Mouse (Mus musculus) lung, embryonic 16.5 days (tissue): ENCODE results near the gene Chil3. TPM values are rescaled to one million over a fixed set of nuclear protein-coding genes. Genes with fewer than 3 reads are reported as not detected.
"Not testable (repeated sequence)": the region's sequence is repeated elsewhere in the genome, so short reads cannot be mapped to it uniquely, and the experiment has no call there.

Experiments used
- ATAC-seq: fragments of 200-750 bp; cut with Nextera tagmentation; 2 replicates; pipeline ENCODE4 v1.8.0; 2017; ENCODE audit warnings: low read depth, mild to moderate bottlenecking, moderate library complexity
- H3K27ac ChIP-seq: fragments of 300-500 bp; sonication (generic); 2 replicates; pipeline ENCODE4 v1.5.1; 2014; ENCODE audit warnings: mild to moderate bottlenecking, control low read depth, low read length
- H3K27me3 ChIP-seq: fragments of 300-500 bp; sonication (generic); 2 replicates; pipeline ENCODE4 v1.6.1; 2014; ENCODE audit warnings: low read depth, low read length, mixed read lengths; ENCODE audit not compliant: control insufficient read depth, insufficient read depth
- H3K36me3 ChIP-seq: fragments of 300-500 bp; sonication (generic); 2 replicates; pipeline ENCODE4 v1.6.1; 2014; ENCODE audit warnings: low read length; ENCODE audit not compliant: control insufficient read depth, insufficient read depth
- H3K4me1 ChIP-seq: fragments of 300-500 bp; sonication (generic); replicated peaks from 2 replicates; pipeline ENCODE4 v1.6.1; 2014; ENCODE audit warnings: low read length, mixed read lengths; ENCODE audit not compliant: control insufficient read depth, insufficient read depth
- H3K4me2 ChIP-seq: fragments of 300-500 bp; sonication (generic); 2 replicates; pipeline ENCODE4 v1.6.1; 2014; ENCODE audit warnings: low read depth, low read length, control low read depth
- H3K4me3 ChIP-seq: fragments of 300-500 bp; sonication (generic); 2 replicates; pipeline ENCODE4 v1.5.1; 2014; ENCODE audit warnings: mild to moderate bottlenecking, low read length, control low read depth
- H3K9ac ChIP-seq: fragments of 300-500 bp; sonication (generic); 2 replicates; pipeline ENCODE4 v1.6.1; 2014; ENCODE audit warnings: low read length, control low read depth
- H3K9me3 ChIP-seq: fragments of 300-500 bp; sonication (generic); 2 replicates; pipeline ENCODE4 v1.6.1; 2016; ENCODE audit warnings: low read length; ENCODE audit not compliant: control insufficient read depth
- WGBS: fragments of 180-500 bp; shearing (Covaris S2); extraction: QIAGEN DNeasy Blood & Tissue Kit; methylation state at CpG from one replicate; pipeline ENCODE4 v1.1.7; 2014; 5-methylcytosine and 5-hydroxymethylcytosine counted together
- polyA plus RNA-seq: library from polyadenylated mRNA; unstranded; fragments of >200 nt; fragmentation: Nextera tagmentation; extraction: Ambion mirVana; gene quantifications from 2 replicates; pipeline ENCODE4 v1.2.1, GENCODE M21; 2015

Chil3 gene
- 0.10 and 0.31 TPM in 2 replicates for polyA plus RNA-seq

GRCm38 (mm10) chr3:106167464-106167863 lies at the start of gene Chil3:
Chil3 (minus strand) TSS chr3:106167564.
- Histone ChIP-seq H3K36me3 (no peaks in the 10 kb centered on the region), H3K27me3 (no peaks in the 10 kb centered on the region), H3K4me3 (no peak within 1 kb of the TSS), H3K4me2 (no peak within 1 kb of the TSS), H3K27ac (no peak within 1 kb of the TSS), H3K9me3 (peaks cover 5% of the 10 kb centered on the region; the same call in 1 of the 2 replicates), H3K9ac (no peak within 1 kb of the TSS), H3K4me1 (no peaks in the 10 kb centered on the region)
- no peak for ATAC-seq
- WGBS = 70% methylated on average over 3 of the region's 3 CpGs

GRCm38 (mm10) chr3:106198030-106198429 lies 30.7 kb upstream of the Chil3 start:
- H3K27ac ChIP-seq, H3K27me3 ChIP-seq, ATAC-seq, H3K36me3 ChIP-seq, H3K9ac ChIP-seq, H3K4me3 ChIP-seq, H3K4me2 ChIP-seq, H3K4me1 ChIP-seq: not testable (repeated sequence)
- H3K9me3 ChIP-seq = peaks cover 11% of the 10 kb centered on the region; the same call in 1 of the 2 replicates
- 49% methylated on average over 1 of the region's 1 CpGs for WGBS

DNA sequence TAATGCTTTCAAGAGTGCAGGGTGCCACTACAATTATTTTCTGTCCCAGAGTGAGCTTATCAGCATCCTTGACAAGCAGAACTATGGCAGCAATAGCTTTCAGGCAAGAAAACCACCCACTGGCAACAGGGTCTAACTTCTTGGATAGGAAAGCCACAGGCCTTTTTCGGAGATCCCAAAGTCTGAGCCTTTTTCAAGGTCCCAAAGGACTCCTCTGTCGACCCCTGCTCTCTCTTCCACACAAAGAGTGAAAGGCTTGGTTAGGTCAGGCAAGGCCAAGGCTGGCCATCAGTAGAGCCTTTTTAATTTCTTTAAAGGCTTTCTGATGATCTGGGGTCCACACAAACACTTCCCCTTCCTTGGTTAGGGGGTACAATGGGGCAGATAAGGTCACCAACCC lies 29.9 kb upstream of the Chil3 start:
- not testable (repeated sequence) for H3K4me3 ChIP-seq, ATAC-seq

GRCm38 (mm10) chr3:106196276-106196675 lies 28.9 kb upstream of the Chil3 start:
- Histone ChIP-seq H3K4me3 (no peak overlapping the region), H3K36me3 (no peaks in the 10 kb centered on the region), H3K9ac (no peak overlapping the region), H3K4me2 (no peak overlapping the region), H3K27me3 (no peaks in the 10 kb centered on the region), H3K4me1 (no peaks in the 10 kb centered on the region), H3K9me3 (peaks cover 11% of the 10 kb centered on the region; the same call in 1 of the 2 replicates), H3K27ac (no peak overlapping the region)
- ATAC-seq = no peak

More for the DNA sequence above, 29.9 kb upstream of the Chil3 start:
- not testable (repeated sequence) for H3K27me3 ChIP-seq, H3K27ac ChIP-seq, H3K36me3 ChIP-seq, H3K4me2 ChIP-seq, H3K9ac ChIP-seq, H3K4me1 ChIP-seq
- H3K9me3 ChIP-seq = peaks cover 11% of the 10 kb centered on the region; the same call in 1 of the 2 replicates
- 53% methylated on average over 2 of the region's 2 CpGs for WGBS

- H3K27me3 ChIP-seq = no peaks in the 10 kb centered on the region
- no peak for ATAC-seq
- H3K4me3 ChIP-seq = no peak overlapping the region
- WGBS = 87% methylated on average over 12 of the region's 12 CpGs
- no peaks in the 10 kb centered on the region for H3K36me3 ChIP-seq
- H3K9ac ChIP-seq = no peak overlapping the region
- no peak overlapping the region for H3K4me2 ChIP-seq
- no peaks in the 10 kb centered on the region for H3K4me1 ChIP-seq
- H3K27ac ChIP-seq = no peak overlapping the region
- H3K9me3 ChIP-seq = peaks cover 11% of the 10 kb centered on the region; the same call in 1 of the 2 replicates
Measured at GRCm38 (mm10) chr3:106195486-106195885, 28.1 kb upstream of the Chil3 start.

- Histone ChIP-seq H3K4me2 (no peak overlapping the region), H3K4me3 (no peak overlapping the region), H3K27me3 (no peaks in the 10 kb centered on the region), H3K36me3 (no peaks in the 10 kb centered on the region), H3K9me3 (peaks cover 16% of the 10 kb centered on the region), H3K9ac (no peak overlapping the region), H3K27ac (no peak overlapping the region), H3K4me1 (no peaks in the 10 kb centered on the region)
- 72% methylated on average over 2 of the region's 2 CpGs for WGBS
- no peak for ATAC-seq
Measured at GRCm38 (mm10) chr3:106187991-106188390, 20.6 kb upstream of the Chil3 start.

- WGBS = 82% methylated on average over 13 of the region's 13 CpGs
- Histone ChIP-seq H3K27me3 (no peaks in the 10 kb centered on the region), H3K4me3 (no peak overlapping the region), H3K9me3 (peaks cover 6% of the 10 kb centered on the region), H3K36me3 (no peaks in the 10 kb centered on the region), H3K27ac (no peak overlapping the region), H3K4me2 (no peak overlapping the region), H3K9ac (no peak overlapping the region), H3K4me1 (no peaks in the 10 kb centered on the region)
- ATAC-seq = no peak
Measured at GRCm38 (mm10) chr3:106177509-106178189, 10.3 kb upstream of the Chil3 start.

- H3K36me3 ChIP-seq, H3K4me2 ChIP-seq, H3K4me3 ChIP-seq, H3K27me3 ChIP-seq, H3K27ac ChIP-seq, H3K9ac ChIP-seq, ATAC-seq, H3K4me1 ChIP-seq: not testable (repeated sequence)
- peaks cover 11% of the 10 kb centered on the region for H3K9me3 ChIP-seq
- WGBS = 47% methylated on average over 2 of the region's 2 CpGs
Measured at GRCm38 (mm10) chr3:106174971-106175370, 7.6 kb upstream of the Chil3 start.

GRCm38 (mm10) chr3:106172506-106172905 lies 5.1 kb upstream of the Chil3 start:
- H3K4me1 ChIP-seq, H3K27ac ChIP-seq, H3K4me2 ChIP-seq, H3K9me3 ChIP-seq, H3K4me3 ChIP-seq, H3K27me3 ChIP-seq, ATAC-seq, H3K36me3 ChIP-seq, H3K9ac ChIP-seq: not testable (repeated sequence)
- 61% methylated on average over 2 of the region's 2 CpGs for WGBS
